Mouse (Mus musculus) hindbrain, embryonic 13.5 days (tissue): ENCODE measurements around the gene Mrpl43. TPM values are rescaled to one million over a fixed set of nuclear protein-coding genes. Genes with fewer than 3 reads are reported as not detected.

Source experiments
- ATAC-seq: fragments of 200-750 bp; cut with Nextera tagmentation; 2 replicates; pipeline ENCODE4 v1.8.0; 2017; ENCODE audit warnings: moderate TSS enrichment; ENCODE audit not compliant: low FRiP score
- H3K27ac ChIP-seq: fragments of 300-500 bp; sonication (generic); 2 replicates; pipeline ENCODE4 v1.5.1; 2015; ENCODE audit warnings: inconsistent platforms, mild to moderate bottlenecking, moderate library complexity
- H3K27me3 ChIP-seq: fragments of 300-500 bp; sonication (generic); 2 replicates; pipeline ENCODE4 v1.6.1; 2015; ENCODE audit warnings: mild to moderate bottlenecking, inconsistent platforms
- H3K36me3 ChIP-seq: fragments of 300-500 bp; sonication (generic); 2 replicates; pipeline ENCODE4 v1.6.1; 2015; ENCODE audit warnings: mild to moderate bottlenecking, inconsistent platforms
- H3K4me1 ChIP-seq: fragments of 300-500 bp; sonication (generic); replicated peaks from 2 replicates; pipeline ENCODE4 v1.6.1; 2015; ENCODE audit warnings: inconsistent platforms
- H3K4me2 ChIP-seq: fragments of 300-500 bp; sonication (generic); 2 replicates; pipeline ENCODE4 v1.6.1; 2015; ENCODE audit warnings: inconsistent platforms, mild to moderate bottlenecking, moderate library complexity
- H3K4me3 ChIP-seq: fragments of 300-500 bp; sonication (generic); 2 replicates; pipeline ENCODE4 v1.5.1; 2015; ENCODE audit warnings: mild to moderate bottlenecking, inconsistent platforms
- H3K9ac ChIP-seq: fragments of 300-500 bp; sonication (generic); 2 replicates; pipeline ENCODE4 v1.6.1; 2015; ENCODE audit warnings: mild to moderate bottlenecking, inconsistent platforms
- H3K9me3 ChIP-seq: fragments of 300-500 bp; sonication (generic); 2 replicates; pipeline ENCODE4 v1.6.1; 2016; ENCODE audit warnings: inconsistent platforms
- WGBS: fragments of 180-500 bp; shearing (Covaris S2); methylation state at CpG from one replicate; pipeline ENCODE4 v1.1.7; 2015; 5-methylcytosine and 5-hydroxymethylcytosine counted together
- polyA plus RNA-seq: library from polyadenylated mRNA; unstranded; fragments of >200 nt; fragmentation: Nextera tagmentation; extraction: Ambion mirVana; gene quantifications from 2 replicates; pipeline ENCODE4 v1.2.1, GENCODE M21; 2015

The Mrpl43 gene
- polyA plus RNA-seq, 1 experiment from 2014 or later = 91.6 TPM

- WGBS = 93% methylated on average over 37 of the region's 37 CpGs
- Histone ChIP-seq H3K4me2 (no peak overlapping the region), H3K9me3 (no peaks in the 10 kb centered on the region), H3K9ac (no peak overlapping the region; the same call in 1 of the 2 replicates), H3K27me3 (no peaks in the 10 kb centered on the region), H3K27ac (no peak overlapping the region), H3K36me3 (peaks cover 57% of the 10 kb centered on the region), H3K4me1 (peaks cover 41% of the 10 kb centered on the region), H3K4me3 (no peak overlapping the region)
- no peak for ATAC-seq
Observed at GRCm38 (mm10) chr19:45025937-45026568, 19.8 kb upstream of the Mrpl43 start.

GRCm38 (mm10) chr19:45024775-45025174 lies 18.5 kb upstream of the Mrpl43 start:
- Histone ChIP-seq H3K27ac (no peak overlapping the region; the same call in 1 of the 2 replicates), H3K9ac (no peak overlapping the region), H3K4me1 (peaks cover 44% of the 10 kb centered on the region), H3K4me3 (no peak overlapping the region), H3K36me3 (peaks cover 57% of the 10 kb centered on the region), H3K27me3 (no peaks in the 10 kb centered on the region), H3K9me3 (no peaks in the 10 kb centered on the region), H3K4me2 (no peak overlapping the region)
- WGBS = 86% methylated on average over 20 of the region's 20 CpGs
- ATAC-seq = no peak

DNA sequence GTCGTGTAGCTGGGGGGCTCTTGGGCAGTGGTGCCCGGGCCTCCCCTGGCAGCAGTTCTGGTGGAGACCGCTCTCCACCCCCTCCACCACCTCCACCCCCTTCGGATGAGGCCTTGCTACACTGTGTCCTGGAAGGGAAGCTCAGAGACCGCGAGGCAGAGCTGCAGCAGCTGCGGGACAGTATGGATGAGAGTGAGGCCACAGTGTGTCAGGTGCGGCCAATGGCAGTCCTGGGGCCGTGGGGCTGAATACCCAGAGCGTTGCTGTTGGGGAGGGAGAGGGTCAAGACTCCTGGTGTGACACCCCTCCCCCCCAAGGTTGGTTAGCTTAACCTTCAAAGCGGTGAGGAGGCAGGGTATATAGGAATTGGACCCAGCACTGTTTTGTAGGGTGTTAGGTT lies 17.8 kb upstream of the Mrpl43 start:
- no peaks in the 10 kb centered on the region for H3K9me3 ChIP-seq
- H3K4me3 ChIP-seq = no peak overlapping the region
- H3K4me2 ChIP-seq = no peak overlapping the region
- 83% methylated on average over 11 of the region's 11 CpGs for WGBS
- H3K9ac ChIP-seq = no peak overlapping the region
- no peak overlapping the region for H3K27ac ChIP-seq
- H3K4me1 ChIP-seq = peaks cover 52% of the 10 kb centered on the region
- no peak for ATAC-seq
- no peaks in the 10 kb centered on the region for H3K27me3 ChIP-seq
- peaks cover 57% of the 10 kb centered on the region for H3K36me3 ChIP-seq

- Histone ChIP-seq H3K9me3 (no peaks in the 10 kb centered on the region), H3K27ac (no peak overlapping the region), H3K9ac (peak overlapping the region; percentile 39; the same call in 1 of the 2 replicates), H3K4me3 (no peak overlapping the region), H3K27me3 (no peaks in the 10 kb centered on the region), H3K4me1 (peaks cover 53% of the 10 kb centered on the region), H3K4me2 (0 out of 2 replicates have a peak overlapping the region, but pooled peaks have one; percentile 15), H3K36me3 (peaks cover 36% of the 10 kb centered on the region)
- no peak for ATAC-seq
- WGBS = 90% methylated on average over 15 of the region's 15 CpGs
Observed at GRCm38 (mm10) chr19:45021362-45021761, 15.1 kb upstream of the Mrpl43 start.

- 0 out of 2 replicates have a peak, but pooled peaks cover 2% of the 10 kb centered on the region for H3K27me3 ChIP-seq
- no peaks in the 10 kb centered on the region for H3K9me3 ChIP-seq
- no peak overlapping the region for H3K27ac ChIP-seq
- H3K4me1 ChIP-seq = peaks cover 63% of the 10 kb centered on the region
- peaks cover 26% of the 10 kb centered on the region for H3K36me3 ChIP-seq
- 0 out of 2 replicates have a peak overlapping the region, but pooled peaks have one; percentile 16 for H3K4me2 ChIP-seq
- peak overlapping the region; percentile 39; the same call in 1 of the 2 replicates for H3K9ac ChIP-seq
- 68% methylated on average over 6 of the region's 6 CpGs for WGBS
- H3K4me3 ChIP-seq = no peak overlapping the region
- no peak for ATAC-seq
Observed at GRCm38 (mm10) chr19:45020348-45020747, 14.1 kb upstream of the Mrpl43 start.

DNA sequence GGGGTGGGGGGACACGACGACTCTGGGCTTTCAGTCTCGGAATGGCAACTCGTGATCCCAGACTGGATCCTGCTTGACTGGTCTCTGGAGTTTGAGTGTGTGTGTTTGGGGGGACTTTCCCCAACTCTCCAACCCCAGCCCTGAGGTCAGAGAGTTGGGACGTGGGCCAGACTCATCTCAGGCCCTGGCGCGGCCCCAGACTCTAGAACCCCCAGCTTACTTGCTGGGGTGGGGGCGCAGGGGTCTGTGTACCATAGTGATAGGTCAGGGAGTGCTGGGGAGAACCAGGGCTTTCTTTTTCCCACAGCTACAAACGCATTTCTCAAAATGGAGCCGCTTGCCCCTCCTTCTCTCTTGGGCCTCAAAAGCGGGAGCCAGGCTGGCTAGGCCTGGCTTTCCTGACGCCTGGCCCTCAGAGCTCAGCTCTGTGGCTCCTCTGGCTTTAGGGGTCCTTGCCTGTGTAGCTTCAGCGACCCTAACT lies 12.1 kb upstream of the Mrpl43 start:
- Histone ChIP-seq H3K27ac (peak overlapping the region; percentile 96), H3K4me2 (peak overlapping the region; percentile 90), H3K9ac (peak overlapping the region; percentile 87), H3K36me3 (peaks cover 10% of the 10 kb centered on the region), H3K4me1 (peaks cover 67% of the 10 kb centered on the region), H3K9me3 (no peaks in the 10 kb centered on the region), H3K27me3 (0 out of 2 replicates have a peak, but pooled peaks cover 2% of the 10 kb centered on the region), H3K4me3 (peak overlapping the region; percentile 65)
- ATAC-seq = peak; percentile 14
- WGBS = 0% methylated on average over 13 of the region's 13 CpGs

DNA sequence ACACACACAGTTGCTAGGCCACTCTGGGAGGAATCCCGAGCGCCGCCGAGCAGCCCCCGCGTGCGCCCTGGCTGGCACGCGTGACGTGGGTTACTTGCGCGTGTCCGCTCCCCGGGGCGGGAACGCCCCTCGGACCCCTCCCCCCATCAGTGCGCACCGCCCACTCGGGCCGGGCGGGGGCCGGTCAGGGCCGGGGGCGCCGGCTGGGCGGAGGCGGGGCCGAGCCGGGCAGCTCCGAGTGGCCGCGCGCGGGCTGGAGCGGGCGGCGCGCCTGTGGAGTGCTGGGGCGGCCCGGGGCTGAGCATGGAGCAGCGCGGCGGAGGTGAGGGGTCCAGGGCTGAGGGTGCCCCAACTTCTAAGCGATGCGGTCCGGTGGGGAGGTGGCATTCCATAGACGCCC lies 11.7 kb upstream of the Mrpl43 start:
- H3K4me3 ChIP-seq = peak overlapping the region; percentile 65
- under 1% methylated on average over 48 of the region's 48 CpGs for WGBS
- H3K4me1 ChIP-seq = peaks cover 67% of the 10 kb centered on the region
- H3K9me3 ChIP-seq = no peaks in the 10 kb centered on the region
- peak overlapping the region; percentile 87 for H3K9ac ChIP-seq
- H3K4me2 ChIP-seq = peak overlapping the region; percentile 90
- H3K36me3 ChIP-seq = 0 out of 2 replicates have a peak, but pooled peaks cover 9% of the 10 kb centered on the region
- peak; percentile 72 for ATAC-seq
- H3K27ac ChIP-seq = peak overlapping the region; percentile 96
- 0 out of 2 replicates have a peak, but pooled peaks cover 2% of the 10 kb centered on the region for H3K27me3 ChIP-seq

GRCm38 (mm10) chr19:45017216-45017771 lies 11.1 kb upstream of the Mrpl43 start:
- peak; percentile 57 for ATAC-seq
- Histone ChIP-seq H3K36me3 (0 out of 2 replicates have a peak, but pooled peaks cover 7% of the 10 kb centered on the region), H3K4me2 (peak overlapping the region; percentile 90), H3K27me3 (0 out of 2 replicates have a peak, but pooled peaks cover 2% of the 10 kb centered on the region), H3K27ac (peak overlapping the region; percentile 96), H3K4me3 (peak overlapping the region; percentile 65), H3K9me3 (no peaks in the 10 kb centered on the region), H3K9ac (peak overlapping the region; percentile 87), H3K4me1 (peaks cover 70% of the 10 kb centered on the region)
- WGBS = 2% methylated on average over 18 of the region's 27 CpGs

- Histone ChIP-seq H3K27ac (peak overlapping the region; percentile 96), H3K9ac (peak overlapping the region; percentile 87), H3K9me3 (no peaks in the 10 kb centered on the region), H3K27me3 (0 out of 2 replicates have a peak, but pooled peaks cover 2% of the 10 kb centered on the region), H3K36me3 (peaks cover 12% of the 10 kb centered on the region), H3K4me1 (peaks cover 69% of the 10 kb centered on the region), H3K4me3 (peak overlapping the region; percentile 65), H3K4me2 (peak overlapping the region; percentile 90)
- WGBS = 2% methylated on average over 17 of the region's 18 CpGs
- peak; percentile 34 for ATAC-seq
Observed at GRCm38 (mm10) chr19:45016341-45017215, 10.3 kb upstream of the Mrpl43 start.

DNA sequence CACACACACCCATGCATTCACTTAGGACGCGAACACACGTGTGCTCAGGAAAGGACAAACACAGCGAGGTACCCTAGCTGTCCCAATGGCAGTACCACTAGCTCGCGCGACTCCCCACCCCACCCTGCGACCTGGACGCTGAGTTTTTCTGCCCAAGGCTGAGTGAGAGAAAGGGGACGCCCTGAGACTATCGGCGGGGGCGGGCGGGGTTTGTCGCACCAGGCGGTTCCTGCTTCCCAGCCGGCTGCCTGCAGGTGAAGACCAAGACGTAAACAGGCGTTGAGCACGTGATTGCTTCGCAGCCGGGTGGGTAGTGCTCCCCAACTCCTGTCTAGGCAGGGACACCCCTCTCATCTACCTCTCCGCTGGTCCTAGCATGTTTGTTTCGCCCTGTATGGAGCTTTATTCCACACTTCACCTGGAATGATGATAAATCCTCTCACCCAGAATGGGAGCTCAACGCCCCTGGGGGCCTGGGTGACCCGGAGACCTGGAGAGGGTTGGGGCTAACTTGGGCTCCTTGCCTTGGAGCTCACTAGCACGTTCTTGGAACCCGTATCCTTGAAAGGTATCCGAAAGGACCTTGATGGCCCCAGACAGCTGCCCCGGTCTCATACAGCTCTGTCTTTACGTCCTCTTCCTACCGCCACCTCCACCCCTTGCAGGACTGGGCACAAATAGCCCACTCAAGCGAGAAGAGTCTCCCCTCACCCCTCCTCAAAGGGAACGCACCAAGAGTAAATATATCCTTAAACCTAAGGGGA lies 9.5 kb upstream of the Mrpl43 start:
- Histone ChIP-seq H3K36me3 (peaks cover 16% of the 10 kb centered on the region), H3K4me1 (peaks cover 60% of the 10 kb centered on the region), H3K27me3 (0 out of 2 replicates have a peak, but pooled peaks cover 2% of the 10 kb centered on the region), H3K9me3 (no peaks in the 10 kb centered on the region), H3K4me3 (peak overlapping the region; percentile 65), H3K4me2 (peak overlapping the region; percentile 90), H3K9ac (peak overlapping the region; percentile 67), H3K27ac (peak overlapping the region; percentile 96)
- ATAC-seq = peak; percentile 12; the same call in 1 of the 2 replicates
- under 1% methylated on average over 34 of the region's 34 CpGs for WGBS

DNA sequence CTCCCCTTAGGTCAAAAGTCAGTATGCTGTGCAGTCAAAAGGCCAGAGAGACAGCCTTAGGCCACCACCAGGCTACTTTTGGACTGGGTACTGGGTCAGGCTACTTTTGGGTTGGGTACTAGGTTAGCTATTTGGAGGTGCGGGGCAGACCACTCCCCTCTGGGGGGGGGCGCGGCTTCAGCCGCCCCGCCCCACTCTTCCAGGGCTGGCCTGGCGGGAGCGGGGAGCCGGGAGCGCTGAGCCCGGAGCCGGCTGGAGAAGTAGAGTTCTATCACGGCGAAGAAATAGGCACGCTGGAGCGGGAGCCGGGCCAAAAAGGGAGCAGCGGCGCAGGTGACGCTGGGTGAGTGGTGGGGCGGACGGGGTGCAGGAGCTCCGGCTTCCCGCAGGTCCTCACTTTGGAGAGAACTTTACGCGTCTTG lies 8.8 kb upstream of the Mrpl43 start:
- H3K27me3 ChIP-seq = 0 out of 2 replicates have a peak, but pooled peaks cover 2% of the 10 kb centered on the region
- H3K9me3 ChIP-seq = no peaks in the 10 kb centered on the region
- H3K4me1 ChIP-seq = peaks cover 53% of the 10 kb centered on the region
- WGBS = under 1% methylated on average over 25 of the region's 25 CpGs
- peak overlapping the region; percentile 65 for H3K4me3 ChIP-seq
- H3K27ac ChIP-seq = peak overlapping the region; percentile 96; the same call in 1 of the 2 replicates
- no peak for ATAC-seq
- H3K4me2 ChIP-seq = peak overlapping the region; percentile 90
- H3K36me3 ChIP-seq = peaks cover 23% of the 10 kb centered on the region
- H3K9ac ChIP-seq = peak overlapping the region; percentile 67
